Mouse (Mus musculus) neural tube, embryonic 11.5 days (tissue): ENCODE measurements at regions not wholly inside any gene's neighbourhood (a gene's known extent, or its start where the extent isn't known, plus 50 kb on each side); places are given as distances from the start of the nearest gene placed in this dataset.

ENCODE experiments used
- ATAC-seq: fragments of 200-750 bp; cut with Nextera tagmentation; 2 replicates; pipeline ENCODE4 v1.8.0; 2017; ENCODE audit warnings: moderate number of reproducible peaks, mild to moderate bottlenecking, moderate TSS enrichment, moderate library complexity; ENCODE audit not compliant: insufficient read depth, low FRiP score, low TSS enrichment
- DNase-seq: peaks from one replicate; pipeline ENCODE4 v3.0.0-alpha.2; 2015; ENCODE audit warnings: low spot score
- H3K27ac ChIP-seq: fragments of 300-500 bp; sonication (generic); 2 replicates; pipeline ENCODE4 v1.5.1; 2014; ENCODE audit warnings: low read depth, mild to moderate bottlenecking, low read length
- H3K27me3 ChIP-seq: fragments of 300-500 bp; sonication (generic); 2 replicates; pipeline ENCODE4 v1.6.1; 2014; ENCODE audit warnings: mild to moderate bottlenecking, low read length, mixed read lengths; ENCODE audit not compliant: control insufficient read depth, insufficient read depth
- H3K36me3 ChIP-seq: fragments of 300-500 bp; sonication (generic); 2 replicates; pipeline ENCODE4 v1.6.1; 2014; ENCODE audit warnings: mild to moderate bottlenecking, low read length, moderate library complexity, mixed read lengths; ENCODE audit not compliant: control insufficient read depth, insufficient read depth
- H3K4me1 ChIP-seq: fragments of 300-500 bp; sonication (generic); 2 replicates; pipeline ENCODE4 v1.6.1; 2014; ENCODE audit warnings: low read length, mixed read lengths; ENCODE audit not compliant: control insufficient read depth, insufficient read depth
- H3K4me2 ChIP-seq: fragments of 300-500 bp; sonication (generic); 2 replicates; pipeline ENCODE4 v1.6.1; 2014; ENCODE audit warnings: low read depth, mild to moderate bottlenecking, moderate library complexity
- H3K4me3 ChIP-seq: fragments of 300-500 bp; sonication (generic); 2 replicates; pipeline ENCODE4 v1.5.1; 2014; ENCODE audit warnings: low read depth, low read length
- H3K9ac ChIP-seq: fragments of 300-500 bp; sonication (generic); 2 replicates; pipeline ENCODE4 v1.6.1; 2014; ENCODE audit warnings: mild to moderate bottlenecking, low read length
- H3K9me3 ChIP-seq: fragments of 300-500 bp; sonication (generic); 2 replicates; pipeline ENCODE4 v1.6.1; 2016; ENCODE audit warnings: low read length; ENCODE audit not compliant: control insufficient read depth
- WGBS: fragments of 180-500 bp; shearing (Covaris S2); extraction: QIAGEN DNeasy Blood & Tissue Kit; methylation state at CpG from one replicate; pipeline ENCODE4 v1.1.7; 2014; 5-methylcytosine and 5-hydroxymethylcytosine counted together

DNA sequence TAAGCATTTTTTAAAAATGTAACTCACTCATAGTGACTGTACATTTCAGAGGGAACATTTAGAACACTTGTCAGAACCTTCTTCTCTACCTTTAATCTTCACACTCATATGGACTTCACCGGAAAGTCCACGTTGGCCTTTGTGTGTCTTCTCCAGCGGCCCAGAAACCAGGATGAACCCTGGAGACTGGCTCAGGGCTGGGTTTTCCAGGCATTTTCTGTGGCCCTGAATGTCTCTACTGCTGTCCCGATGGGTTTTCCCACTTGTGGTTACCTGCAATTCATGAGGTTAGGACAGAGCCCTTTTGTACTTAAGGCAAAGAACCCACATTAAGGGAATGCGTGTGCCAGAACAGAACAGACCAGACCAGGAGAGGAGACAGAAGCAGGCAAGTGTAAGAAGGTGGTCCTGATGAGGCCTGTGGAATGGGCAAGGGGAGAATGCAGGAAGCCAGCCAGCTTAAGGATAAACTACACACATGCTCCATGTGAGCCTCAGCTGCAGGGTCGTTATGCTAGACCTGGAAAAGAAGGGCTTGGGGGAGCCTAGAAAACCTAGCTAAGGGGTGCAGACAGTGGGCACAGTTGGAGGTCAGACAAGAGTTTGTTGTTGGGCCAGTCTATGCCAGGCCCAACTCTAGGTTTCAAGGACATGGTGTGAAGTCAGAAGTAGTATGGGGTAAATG, 94.8 kb downstream of the Snx19 start:
- H3K4me1 ChIP-seq, result peaks cover 6% of the 10 kb centered on the region; the same call in 1 of the 2 replicates
- no peak overlapping the region for H3K9ac ChIP-seq
- H3K36me3 ChIP-seq, result no peaks in the 10 kb centered on the region
- H3K4me3 ChIP-seq, result no peak overlapping the region
- 84% methylated on average over 6 of the region's 6 CpGs for WGBS
- no peak for DNase-seq
- H3K4me2 ChIP-seq, result no peak overlapping the region
- H3K27me3 ChIP-seq, result no peaks in the 10 kb centered on the region
- no peaks in the 10 kb centered on the region for H3K9me3 ChIP-seq
- ATAC-seq, result no peak
- no peak overlapping the region; the same call in 1 of the 2 replicates for H3K27ac ChIP-seq

DNA sequence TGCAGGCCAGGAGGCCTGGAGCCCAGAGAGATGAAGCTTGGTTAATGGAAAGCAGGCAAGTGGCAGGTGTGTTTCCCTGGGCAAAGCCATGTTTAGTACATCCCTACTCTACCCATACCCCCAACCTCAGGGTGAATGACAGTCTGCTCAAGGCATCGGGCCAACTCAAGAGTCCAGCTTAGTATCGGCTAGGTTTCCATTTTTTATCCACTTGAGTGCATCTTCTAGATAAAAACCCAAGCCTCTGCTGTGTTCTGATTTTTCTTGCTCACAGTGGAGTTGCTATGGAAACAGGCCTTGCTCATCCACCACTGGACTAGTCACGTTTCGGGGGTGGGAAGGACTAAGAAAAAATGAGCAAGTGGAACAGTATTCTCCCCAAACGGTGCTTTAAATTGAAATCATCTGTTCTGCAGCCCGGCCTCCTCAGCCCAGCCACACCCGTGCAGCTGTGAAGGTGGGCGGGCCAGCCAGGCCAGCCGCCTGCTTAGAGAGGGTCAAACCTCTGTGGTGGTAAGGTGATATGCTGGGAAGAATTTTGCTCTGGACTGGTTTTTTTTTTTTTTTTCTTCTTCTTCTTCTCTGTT, 94.0 kb downstream of the Snx19 start:
- DNase-seq (peak; percentile 38), ATAC-seq (no peak)
- WGBS, result 33% methylated on average over 9 of the region's 9 CpGs
- H3K9ac ChIP-seq, result no peak overlapping the region
- H3K36me3 ChIP-seq, result no peaks in the 10 kb centered on the region
- H3K4me2 ChIP-seq, result no peak overlapping the region
- H3K9me3 ChIP-seq, result no peaks in the 10 kb centered on the region
- H3K27ac ChIP-seq, result no peak overlapping the region
- H3K4me1 ChIP-seq, result peaks cover 6% of the 10 kb centered on the region; the same call in 1 of the 2 replicates
- H3K4me3 ChIP-seq, result no peak overlapping the region
- H3K27me3 ChIP-seq, result no peaks in the 10 kb centered on the region

DNA sequence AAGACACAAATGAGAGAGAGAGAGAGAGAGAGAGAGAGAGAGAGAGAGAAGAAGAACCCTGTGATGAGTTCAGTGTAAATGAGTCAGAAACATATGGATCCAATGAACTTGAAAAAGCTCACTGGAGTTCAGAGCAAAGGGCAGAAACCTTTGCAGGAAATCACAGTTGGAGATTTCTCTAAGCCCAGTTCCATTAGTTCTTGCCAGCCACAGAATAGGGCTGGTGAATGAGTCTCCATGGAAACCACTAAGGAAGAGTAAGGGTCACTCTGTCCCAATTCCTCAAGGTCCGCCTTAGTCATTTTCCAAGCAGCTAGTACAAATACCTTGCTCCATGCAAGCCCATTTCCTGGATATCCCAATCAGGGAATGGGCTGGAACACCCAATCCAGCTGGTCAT, 93.2 kb downstream of the Snx19 start:
- 58% methylated on average over 1 of the region's 1 CpGs for WGBS
- no peak overlapping the region for H3K9ac ChIP-seq
- no peaks in the 10 kb centered on the region for H3K27me3 ChIP-seq
- H3K36me3 ChIP-seq, result no peaks in the 10 kb centered on the region
- H3K4me2 ChIP-seq, result no peak overlapping the region
- DNase-seq, result no peak
- H3K9me3 ChIP-seq, result no peaks in the 10 kb centered on the region
- ATAC-seq, result no peak
- H3K4me1 ChIP-seq, result peaks cover 6% of the 10 kb centered on the region; the same call in 1 of the 2 replicates
- no peak overlapping the region for H3K4me3 ChIP-seq
- H3K27ac ChIP-seq, result no peak overlapping the region

DNA sequence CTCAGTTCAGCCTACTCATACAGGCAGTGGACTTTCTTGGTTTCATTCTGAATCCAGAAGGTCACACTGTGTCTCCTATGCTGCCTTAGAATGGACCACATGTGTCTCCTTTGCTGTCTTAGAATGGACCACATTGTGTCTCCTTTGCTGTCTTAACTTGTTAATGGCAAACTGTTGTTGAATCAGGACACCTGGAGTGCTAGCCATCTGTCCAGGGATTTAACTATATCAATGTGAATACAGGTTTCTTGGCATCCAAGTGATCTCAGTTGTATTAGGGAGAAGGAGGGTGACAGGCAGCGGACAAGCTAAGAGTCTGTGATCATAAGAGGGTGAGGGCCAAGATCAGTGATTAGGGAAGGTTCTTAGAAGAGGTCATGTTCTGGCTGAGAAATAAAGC, 92.3 kb downstream of the Snx19 start:
- WGBS, result 95% methylated on average over 1 of the region's 1 CpGs
- no peak for DNase-seq

More for the DNA sequence above, 92.3 kb downstream of the Snx19 start:
- Histone ChIP-seq H3K9me3 (no peaks in the 10 kb centered on the region), H3K36me3 (no peaks in the 10 kb centered on the region), H3K4me3 (no peak overlapping the region), H3K27me3 (no peaks in the 10 kb centered on the region), H3K27ac (no peak overlapping the region), H3K4me1 (peaks cover 6% of the 10 kb centered on the region; the same call in 1 of the 2 replicates), H3K9ac (no peak overlapping the region), H3K4me2 (no peak overlapping the region)
- no peak for ATAC-seq
